Mouse (Mus musculus) kidney, embryonic 16.5 days (tissue): Measurements from ENCODE around the gene Psmd3. TPM values are rescaled to one million over a fixed set of nuclear protein-coding genes. Genes with fewer than 3 reads are reported as not detected.

Source experiments
- ATAC-seq: fragments of 200-750 bp; cut with Nextera tagmentation; 2 replicates; pipeline ENCODE4 v1.8.0; 2017; ENCODE audit warnings: moderate TSS enrichment; ENCODE audit not compliant: low FRiP score, low TSS enrichment
- H3K27ac ChIP-seq: fragments of 300-500 bp; sonication (generic); 2 replicates; pipeline ENCODE4 v1.5.1; 2014; ENCODE audit warnings: low read length
- H3K27me3 ChIP-seq: fragments of 300-500 bp; sonication (generic); 2 replicates; pipeline ENCODE4 v1.6.1; 2014; ENCODE audit warnings: low read length, control low read depth, mixed read lengths; ENCODE audit not compliant: insufficient read depth
- H3K36me3 ChIP-seq: fragments of 300-500 bp; sonication (generic); 2 replicates; pipeline ENCODE4 v1.6.1; 2014; ENCODE audit warnings: low read length, control low read depth, mixed read lengths; ENCODE audit not compliant: insufficient read depth
- H3K4me1 ChIP-seq: fragments of 300-500 bp; sonication (generic); 2 replicates; pipeline ENCODE4 v1.6.1; 2014; ENCODE audit warnings: low read length, control low read depth, mixed read lengths; ENCODE audit not compliant: insufficient read depth
- H3K4me2 ChIP-seq: fragments of 300-500 bp; sonication (generic); replicated peaks from 2 replicates; pipeline ENCODE4 v1.6.1; 2014; ENCODE audit warnings: low read depth, low read length
- H3K4me3 ChIP-seq: fragments of 300-500 bp; sonication (generic); 2 replicates; pipeline ENCODE4 v1.5.1; 2014; ENCODE audit warnings: mild to moderate bottlenecking, low read length
- H3K9ac ChIP-seq: fragments of 300-500 bp; sonication (generic); replicated peaks from 2 replicates; pipeline ENCODE4 v1.6.1; 2014; ENCODE audit warnings: low read length
- H3K9me3 ChIP-seq: fragments of 300-500 bp; sonication (generic); 2 replicates; pipeline ENCODE4 v1.6.1; 2016; ENCODE audit warnings: low read length, control low read depth
- WGBS: fragments of 180-500 bp; shearing (Covaris S2); extraction: QIAGEN DNeasy Blood & Tissue Kit; methylation state at CpG from one replicate; pipeline ENCODE4 v1.1.7; 2014; 5-methylcytosine and 5-hydroxymethylcytosine counted together
- polyA plus RNA-seq: library from polyadenylated mRNA; unstranded; fragments of >200 nt; fragmentation: Nextera tagmentation; extraction: Ambion mirVana; gene quantifications from 2 replicates; pipeline ENCODE4 v1.2.1, GENCODE M21; 2015

The Psmd3 gene
- polyA plus RNA-seq, 1 experiment from 2014 or later = 303 TPM

DNA sequence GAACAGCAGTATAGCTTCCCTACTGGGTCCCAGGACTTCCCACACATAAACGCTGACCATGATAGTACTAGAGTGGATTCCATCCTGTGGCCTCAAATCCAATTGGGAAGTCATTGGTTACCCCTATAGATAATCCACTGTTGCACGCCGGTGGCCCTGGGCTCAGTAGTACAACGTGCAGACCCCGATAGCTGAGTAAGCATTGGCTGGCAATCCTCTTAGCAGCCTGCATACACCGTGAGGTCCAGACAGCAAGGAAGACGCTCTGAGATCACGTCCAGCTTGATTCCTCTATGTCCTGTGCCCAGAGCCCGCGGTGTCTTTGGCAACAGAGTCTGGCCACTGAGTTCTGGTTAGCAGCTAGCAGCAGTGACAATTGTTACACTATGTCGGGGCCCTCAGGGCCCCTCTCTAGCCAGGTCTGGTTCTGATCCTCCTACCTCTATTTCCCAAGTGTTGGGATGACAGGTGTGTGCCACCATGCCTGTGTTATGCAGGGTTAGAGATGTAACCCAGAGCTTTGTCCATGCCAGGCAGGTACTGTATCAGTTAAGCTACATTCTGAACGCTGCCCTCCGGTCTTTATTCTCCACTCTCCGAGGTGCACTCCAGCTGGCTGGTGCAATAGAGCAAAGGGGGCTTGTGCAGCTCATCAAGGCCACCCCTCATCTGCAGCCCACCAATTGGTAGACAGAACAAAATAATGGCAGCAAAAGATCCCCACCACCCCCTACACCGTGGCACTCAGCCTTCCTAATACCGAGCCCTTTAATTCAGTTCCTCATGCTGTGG lies 16.7 kb downstream of the Psmd3 start:
- Histone ChIP-seq H3K36me3 (peaks cover 23% of the 10 kb centered on the region), H3K9ac (no peak overlapping the region), H3K27ac (no peak overlapping the region), H3K4me3 (no peak overlapping the region), H3K4me1 (peaks cover 37% of the 10 kb centered on the region), H3K4me2 (no peak overlapping the region), H3K9me3 (no peaks in the 10 kb centered on the region), H3K27me3 (no peaks in the 10 kb centered on the region)
- WGBS = 83% methylated on average over 16 of the region's 16 CpGs
- no peak for ATAC-seq

DNA sequence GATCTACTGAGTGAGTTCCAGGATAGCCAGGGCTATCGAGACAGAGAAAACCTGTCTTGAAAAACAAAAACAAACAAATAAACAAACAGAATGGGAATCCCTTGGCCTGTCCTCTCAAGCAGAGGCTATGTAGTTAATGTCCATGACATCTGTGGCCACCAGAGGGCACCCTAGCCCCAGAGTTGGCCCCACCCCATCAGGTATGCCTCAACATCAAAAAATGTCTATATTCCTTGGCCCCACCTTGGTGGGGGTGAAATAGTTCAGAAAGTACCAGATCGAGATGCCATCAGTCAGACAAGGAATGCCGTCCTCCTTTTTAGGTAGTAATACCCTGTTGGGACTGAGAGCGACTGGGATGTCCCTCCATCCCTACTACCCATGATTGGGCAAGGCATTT lies 17.6 kb downstream of the Psmd3 start:
- no peak overlapping the region for H3K9ac ChIP-seq
- peak; percentile 32; the same call in 1 of the 2 replicates for ATAC-seq
- 33% methylated on average over 4 of the region's 4 CpGs for WGBS
- H3K27ac ChIP-seq = no peak overlapping the region
- H3K9me3 ChIP-seq = no peaks in the 10 kb centered on the region
- H3K4me2 ChIP-seq = no peak overlapping the region
- H3K27me3 ChIP-seq = no peaks in the 10 kb centered on the region
- H3K4me3 ChIP-seq = no peak overlapping the region
- peaks cover 19% of the 10 kb centered on the region for H3K36me3 ChIP-seq
- H3K4me1 ChIP-seq = peaks cover 46% of the 10 kb centered on the region

DNA sequence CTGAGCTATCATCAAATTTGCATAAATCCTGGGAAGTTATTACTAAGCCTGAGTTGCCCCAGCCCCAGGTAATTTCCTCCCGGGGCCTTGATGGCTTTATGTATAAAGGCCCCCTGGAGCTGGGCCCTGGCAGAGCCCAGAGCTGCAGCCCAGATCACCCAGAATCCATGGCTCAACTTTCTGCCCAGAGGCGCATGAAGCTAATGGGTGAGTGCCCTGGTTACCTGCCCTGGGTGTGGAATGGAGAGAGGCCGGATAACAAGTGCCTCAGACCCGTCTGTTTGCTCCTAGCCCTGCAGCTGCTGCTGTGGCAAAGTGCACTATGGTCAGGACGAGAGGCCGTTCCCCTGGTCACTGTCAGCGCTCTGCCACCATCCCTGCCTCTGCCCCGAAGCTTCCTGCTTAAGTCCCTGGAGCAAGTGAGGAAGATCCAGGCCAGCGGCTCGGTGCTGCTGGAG lies 18.9 kb downstream of the Psmd3 start, which contains the start of gene Csf3:
Gene Csf3, plus strand, starts transcription at position 51 of the 458 bp plus-strand sequence.
- ATAC-seq = no peak
- H3K36me3 ChIP-seq = peaks cover 13% of the 10 kb centered on the region; the same call in 1 of the 2 replicates
- H3K27ac ChIP-seq = no peak within 1 kb of the TSS; the same call in 1 of the 2 replicates
- no peak within 1 kb of the TSS for H3K4me3 ChIP-seq
- H3K9me3 ChIP-seq = no peaks in the 10 kb centered on the region
- WGBS = 36% methylated on average over 10 of the region's 10 CpGs
- 0 out of 2 replicates have a peak within 1 kb of the TSS, but pooled peaks have one; percentile 2 for H3K9ac ChIP-seq
- H3K4me1 ChIP-seq = peaks cover 59% of the 10 kb centered on the region
- H3K27me3 ChIP-seq = no peaks in the 10 kb centered on the region
- no peak within 1 kb of the TSS for H3K4me2 ChIP-seq

DNA sequence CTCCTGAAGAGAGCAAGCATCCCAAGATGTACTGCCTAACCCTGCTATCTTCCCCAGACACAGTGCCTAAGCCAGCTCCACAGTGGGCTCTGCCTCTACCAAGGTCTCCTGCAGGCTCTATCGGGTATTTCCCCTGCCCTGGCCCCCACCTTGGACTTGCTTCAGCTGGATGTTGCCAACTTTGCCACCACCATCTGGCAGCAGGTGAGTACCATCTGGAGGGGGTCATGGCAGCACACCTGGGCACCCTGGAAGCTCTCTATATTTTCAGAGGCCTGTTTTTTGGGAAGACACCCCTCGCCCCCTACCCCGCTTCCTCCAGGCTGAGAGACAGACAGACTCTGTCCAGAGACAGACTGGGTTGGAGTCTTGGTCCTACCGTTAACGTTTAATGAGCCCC lies 20.0 kb downstream of the Psmd3 start:
- H3K36me3 ChIP-seq = peaks cover 14% of the 10 kb centered on the region; the same call in 1 of the 2 replicates
- no peak overlapping the region for H3K4me3 ChIP-seq
- 64% methylated on average over 5 of the region's 5 CpGs for WGBS
- no peak overlapping the region; the same call in 1 of the 2 replicates for H3K27ac ChIP-seq
- no peaks in the 10 kb centered on the region for H3K9me3 ChIP-seq
- H3K27me3 ChIP-seq = no peaks in the 10 kb centered on the region
- no peak overlapping the region for H3K9ac ChIP-seq
- H3K4me2 ChIP-seq = no peak overlapping the region
- no peak for ATAC-seq
- peaks cover 70% of the 10 kb centered on the region for H3K4me1 ChIP-seq

DNA sequence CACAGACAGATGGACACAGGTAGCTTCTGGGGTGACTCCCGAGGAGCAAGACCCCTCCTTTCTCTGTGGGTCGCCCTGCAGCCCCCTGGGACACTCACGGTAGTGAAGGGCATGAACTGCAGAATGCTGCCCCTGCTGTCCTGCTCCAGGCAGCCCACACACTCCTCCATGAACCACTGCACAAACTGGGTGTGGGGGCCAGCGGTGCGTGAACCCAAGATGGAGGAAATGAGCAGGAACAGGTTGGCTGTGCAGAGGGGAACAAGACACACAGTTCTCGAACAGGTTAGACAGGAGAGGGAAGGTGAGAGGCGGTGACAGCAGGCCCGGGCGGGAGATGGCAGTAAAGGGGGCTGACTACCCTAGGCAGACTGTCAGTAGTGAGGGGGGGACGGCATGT lies 22.7 kb downstream of the Psmd3 start:
- Histone ChIP-seq H3K9me3 (no peaks in the 10 kb centered on the region), H3K4me1 (peaks cover 96% of the 10 kb centered on the region), H3K4me3 (no peak overlapping the region), H3K36me3 (peaks cover 20% of the 10 kb centered on the region; the same call in 1 of the 2 replicates), H3K4me2 (peak overlapping the region; percentile 28), H3K27ac (peak overlapping the region; percentile 88), H3K27me3 (no peaks in the 10 kb centered on the region), H3K9ac (peak overlapping the region; percentile 34; the same call in 1 of the 2 replicates)
- peak; percentile 29 for ATAC-seq
- WGBS = 50% methylated on average over 10 of the region's 10 CpGs

DNA sequence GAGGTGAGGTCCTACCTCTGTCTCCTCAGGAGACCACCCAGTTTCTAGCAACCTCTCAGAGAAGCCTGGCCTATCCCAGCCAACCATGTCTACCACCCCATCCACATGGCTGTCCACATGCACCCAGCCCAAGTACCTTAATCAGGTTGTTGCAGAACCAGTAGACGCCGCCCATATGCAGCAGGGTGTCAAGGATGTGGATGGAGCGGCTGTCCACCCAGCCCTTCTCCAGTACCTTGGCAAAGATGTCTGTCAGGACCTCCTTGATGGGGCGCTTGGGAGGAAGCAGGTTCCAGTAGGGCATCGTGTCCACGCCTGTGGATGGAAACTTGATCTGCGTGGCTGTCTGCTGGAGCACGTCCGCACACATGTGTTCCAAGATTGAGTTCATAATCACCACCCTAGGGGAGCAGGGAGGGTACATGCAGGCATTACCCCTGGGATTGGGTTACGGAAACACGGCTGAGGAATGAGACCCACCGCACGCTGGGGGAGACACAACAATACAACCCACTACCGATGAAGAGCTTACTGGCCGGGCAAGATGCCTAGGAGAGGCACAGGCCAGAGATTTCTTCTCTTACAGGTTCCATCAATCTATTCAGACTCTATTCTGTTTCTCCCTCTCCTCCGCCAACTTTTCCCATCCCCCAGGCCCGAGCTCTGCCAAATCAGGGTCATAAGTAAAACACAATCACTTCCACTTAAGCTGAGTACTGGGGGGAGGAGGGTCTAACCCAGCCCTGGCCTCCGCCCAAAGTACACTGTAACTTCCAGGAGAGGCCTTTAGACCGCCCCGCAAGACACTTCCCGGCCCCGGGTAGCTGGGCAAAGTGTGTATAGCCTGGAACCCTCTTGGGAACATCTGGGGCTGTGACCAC lies 25.3 kb downstream of the Psmd3 start:
- Histone ChIP-seq H3K9me3 (no peaks in the 10 kb centered on the region), H3K4me1 (peaks cover 81% of the 10 kb centered on the region), H3K27ac (peak overlapping the region; percentile 94), H3K4me2 (peak overlapping the region; percentile 17; the same call in 1 of the 2 replicates), H3K36me3 (peaks cover 26% of the 10 kb centered on the region; the same call in 1 of the 2 replicates), H3K27me3 (no peaks in the 10 kb centered on the region), H3K9ac (peak overlapping the region; percentile 48; the same call in 1 of the 2 replicates), H3K4me3 (no peak overlapping the region)
- peak; percentile 29; the same call in 1 of the 2 replicates for ATAC-seq
- 48% methylated on average over 22 of the region's 22 CpGs for WGBS

DNA sequence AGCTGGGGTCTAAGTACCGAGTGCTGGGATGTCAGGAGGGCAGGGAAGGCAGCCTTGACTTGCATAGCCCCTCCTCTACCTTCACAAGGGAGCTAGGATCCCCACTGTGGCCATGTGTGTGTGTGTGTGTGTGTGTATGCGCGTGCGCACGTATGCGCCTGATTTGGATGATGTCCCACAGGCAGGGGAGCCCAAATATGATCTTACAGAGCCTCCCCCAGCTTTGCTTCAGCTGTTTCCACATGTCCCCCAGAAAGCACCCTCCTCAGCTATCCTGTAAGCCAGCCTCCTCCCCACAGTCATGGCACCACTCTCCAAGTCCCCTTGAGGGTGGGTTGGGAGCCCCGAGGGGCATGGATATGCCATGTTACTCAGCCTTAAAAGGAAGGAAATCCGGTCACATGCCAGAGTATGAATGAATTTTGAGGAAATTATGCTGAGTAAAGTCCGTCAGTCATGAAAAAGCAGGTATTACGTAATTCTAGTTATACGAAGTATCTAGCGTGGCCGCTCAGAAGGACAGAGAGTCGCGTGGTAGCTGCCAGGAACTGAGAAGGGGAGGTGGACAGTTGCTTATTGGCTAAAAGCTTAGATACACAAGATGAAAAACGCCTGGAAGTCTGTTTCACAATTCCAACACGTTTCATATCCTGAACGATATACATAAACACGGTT lies 26.1 kb downstream of the Psmd3 start:
- H3K27me3 ChIP-seq = no peaks in the 10 kb centered on the region
- peak overlapping the region; percentile 94 for H3K27ac ChIP-seq
- peaks cover 33% of the 10 kb centered on the region for H3K36me3 ChIP-seq
- peaks cover 73% of the 10 kb centered on the region for H3K4me1 ChIP-seq
- WGBS = 61% methylated on average over 19 of the region's 19 CpGs
- H3K9ac ChIP-seq = peak overlapping the region; percentile 48; the same call in 1 of the 2 replicates
- no peak for ATAC-seq
- H3K9me3 ChIP-seq = no peaks in the 10 kb centered on the region
- peak overlapping the region; percentile 17; the same call in 1 of the 2 replicates for H3K4me2 ChIP-seq
- H3K4me3 ChIP-seq = no peak overlapping the region

DNA sequence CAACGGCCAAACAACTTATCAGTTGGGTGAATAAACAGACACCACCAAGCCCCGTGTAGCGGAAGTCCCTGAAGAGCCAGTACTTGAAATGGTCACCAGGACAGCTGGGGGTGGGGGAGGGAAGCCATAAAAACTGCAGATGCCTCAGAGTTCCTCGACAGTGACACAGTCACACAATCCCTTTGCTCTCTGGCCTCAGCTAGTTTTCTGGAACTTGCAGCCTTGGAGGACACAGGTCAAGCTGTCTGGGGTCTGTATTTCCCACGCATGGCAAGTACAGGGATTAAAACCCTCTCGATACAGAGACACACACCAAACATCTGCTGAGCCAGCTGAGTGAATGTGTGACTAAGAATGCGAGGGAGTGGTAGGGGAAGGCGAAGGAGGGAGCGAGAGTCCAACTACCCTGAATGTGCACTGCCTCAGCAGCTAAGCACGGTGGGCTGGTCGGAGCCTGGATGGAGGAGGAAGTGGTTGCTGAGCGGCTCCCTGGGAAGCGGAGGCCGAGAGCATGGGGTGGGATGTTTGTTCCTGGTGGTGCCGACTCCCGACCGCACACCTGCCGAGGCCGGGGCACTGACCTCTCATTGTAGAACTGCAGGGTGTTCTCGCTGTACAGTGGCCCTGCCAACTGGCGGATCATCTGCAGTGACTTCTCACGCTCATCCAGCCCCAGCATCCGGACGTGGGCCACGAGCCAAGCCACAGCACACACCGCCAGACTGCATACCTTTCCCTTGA lies 26.8 kb downstream of the Psmd3 start:
- no peaks in the 10 kb centered on the region for H3K9me3 ChIP-seq
- peak overlapping the region; percentile 1; the same call in 1 of the 2 replicates for H3K9ac ChIP-seq
- WGBS = 21% methylated on average over 26 of the region's 26 CpGs
- peak overlapping the region; percentile 19 for H3K4me2 ChIP-seq
- peaks cover 69% of the 10 kb centered on the region for H3K4me1 ChIP-seq
- H3K36me3 ChIP-seq = peaks cover 40% of the 10 kb centered on the region
- no peaks in the 10 kb centered on the region for H3K27me3 ChIP-seq
- peak overlapping the region; percentile 94 for H3K27ac ChIP-seq
- no peak overlapping the region for H3K4me3 ChIP-seq
- ATAC-seq = peak; percentile 63
